Mouse (Mus musculus) thymus, adult 2 months (tissue): ENCODE data around the gene Trim12c.
"Not testable (repeated sequence)": the region's sequence is repeated elsewhere in the genome, so short reads cannot be mapped to it uniquely, and the experiment has no call there.

Source experiments
- CTCF ChIP-seq: fragments of 200-500 bp; IDR thresholded peaks from 2 replicates; pipeline ENCODE4 v1.5.1; 2012; ENCODE audit warnings: mild to moderate bottlenecking, control low read depth, low read length, moderate library complexity, borderline replicate concordance; ENCODE audit not compliant: control insufficient read depth, poor library complexity, insufficient read depth; ENCODE audit errors: extremely low read depth
- POLR2A ChIP-seq: fragments of 200-500 bp; IDR thresholded peaks from 2 replicates; pipeline ENCODE4 v1.6.1; 2012; ENCODE audit warnings: mild to moderate bottlenecking, low read length, control low read depth, moderate library complexity; ENCODE audit not compliant: control insufficient read depth, poor library complexity, insufficient read depth; ENCODE audit errors: extremely low read depth

- TF ChIP-seq CTCF, POLR2A: not testable (repeated sequence)
These were observed 37.6 kb downstream of the Trim12c start, which contains the start of gene Trim12a for GRCm38 (mm10) chr7:104315369-104316080.
